Mouse (Mus musculus): ENCODE data around the gene Tagln2. TPM values are rescaled to one million over a fixed set of nuclear protein-coding genes. Genes with fewer than 3 reads are reported as not detected.

Gene Tagln2
- polyA plus RNA-seq, 1 experiment from 2014 or later = 609 TPM

- peak; percentile 34 for ATAC-seq
- no peaks in the 10 kb centered on the region for H3K27me3 ChIP-seq
- ChIA-PET CTCF (interaction anchor here (1.0 to 2.0 kb wide), 5 partner anchors 10 to 94 kb away, joined by 3 to 8 read pairs (median 4); partner anchors contain the start of gene Cfap45), POLR2A (interaction anchor here (0.6 kb wide), 1 partner anchor 638 kb away, joined by 3 read pairs; no protein-coding TSS in a partner anchor)
- in situ Hi-C loops (cut with MboI; ENCODE audit: low pct_unique_long_range_greater_than_20kb) = loop anchor here (10.0 to 25.0 kb wide), 2 partner anchors 188 to 365 kb away; partner anchors contain the start of genes Dcaf8 and Pex19
- TF ChIP-seq CTCF (IDR thresholded peaks at IDR 0.05) = no peak
- no peak for DNase-seq (ENCODE audit: low read depth, low spot score)
Measured at GRCm38 (mm10) chr1:172502145-172503110, 2.6 kb downstream of the Tagln2 start.

GRCm38 (mm10) chr1:172503111-172503997, 3.5 kb downstream of the Tagln2 start:
- DNase-seq (ENCODE audit: low read depth, low spot score) (peak; percentile 72), ATAC-seq (no peak)
- TF ChIP-seq CTCF (IDR thresholded peaks at IDR 0.05) = no peak
- no peaks in the 10 kb centered on the region for H3K27me3 ChIP-seq
- POLR2A ChIA-PET = interaction anchor here (0.6 to 1.0 kb wide), 2 partner anchors 10 to 637 kb away, joined by 3 read pairs; no protein-coding TSS in a partner anchor
- CTCF ChIA-PET = interaction anchor here (0.7 to 2.0 kb wide), 5 partner anchors 11 to 95 kb away, joined by 3 to 7 read pairs (median 4); no protein-coding TSS in a partner anchor
- in situ Hi-C loops (cut with MboI; ENCODE audit: low pct_unique_long_range_greater_than_20kb) = loop anchor here (10.0 to 25.0 kb wide), 2 partner anchors 189 to 366 kb away; partner anchors contain the start of genes Dcaf8 and Pex19

GRCm38 (mm10) chr1:172504756-172505155, 4.9 kb downstream of the Tagln2 start:
- no peaks in the 10 kb centered on the region for H3K27me3 ChIP-seq
- POLR2A ChIA-PET = no interaction called here
- DNase-seq (ENCODE audit: low read depth, low spot score) = no peak
- in situ Hi-C loops (cut with MboI; ENCODE audit: low pct_unique_long_range_greater_than_20kb) = loop anchor here (10.0 to 25.0 kb wide), 2 partner anchors 190 to 367 kb away; partner anchors contain the start of genes Dcaf8 and Pex19
- no peak for TF ChIP-seq CTCF (IDR thresholded peaks at IDR 0.05)
- no peak for ATAC-seq
- CTCF ChIA-PET = interaction anchor here (0.9 to 2.0 kb wide), 4 partner anchors 14 to 24 kb away, joined by 3 to 7 read pairs (median 4); no protein-coding TSS in a partner anchor

GRCm38 (mm10) chr1:172507001-172507400, 7.2 kb downstream of the Tagln2 start:
- ChIA-PET CTCF (no interaction called here), POLR2A (no interaction called here)
- DNase-seq (ENCODE audit: low read depth, low spot score) = no peak
- no peak for ATAC-seq
- no peaks in the 10 kb centered on the region for H3K27me3 ChIP-seq
- in situ Hi-C loops (cut with MboI; ENCODE audit: low pct_unique_long_range_greater_than_20kb) = loop anchor here (10.0 to 25.0 kb wide), 2 partner anchors 192 to 370 kb away; partner anchors contain the start of genes Dcaf8 and Pex19
- no peak for TF ChIP-seq CTCF (IDR thresholded peaks at IDR 0.05)

- ChIA-PET CTCF (no interaction called here), POLR2A (no interaction called here)
- ATAC-seq (no peak), DNase-seq (ENCODE audit: low read depth, low spot score) (no peak)
- no peak for TF ChIP-seq CTCF (IDR thresholded peaks at IDR 0.05)
- H3K27me3 ChIP-seq = no peaks in the 10 kb centered on the region
- in situ Hi-C loops (cut with MboI; ENCODE audit: low pct_unique_long_range_greater_than_20kb) = loop anchor here (10.0 to 25.0 kb wide), 2 partner anchors 193 to 370 kb away; partner anchors contain the start of genes Dcaf8 and Pex19
Measured at GRCm38 (mm10) chr1:172507701-172508100, 7.9 kb downstream of the Tagln2 start.

- POLR2A ChIA-PET = no interaction called here
- no peak for TF ChIP-seq CTCF (IDR thresholded peaks at IDR 0.05)
- ATAC-seq (no peak), DNase-seq (ENCODE audit: low read depth, low spot score) (no peak)
- CTCF ChIA-PET = no interaction called here
- in situ Hi-C loops (cut with MboI; ENCODE audit: low pct_unique_long_range_greater_than_20kb) = loop anchor here (10.0 to 25.0 kb wide), 2 partner anchors 193 to 371 kb away; partner anchors contain the start of genes Dcaf8 and Pex19
- H3K27me3 ChIP-seq = no peaks in the 10 kb centered on the region
Measured at GRCm38 (mm10) chr1:172508172-172508571, 8.3 kb downstream of the Tagln2 start.

GRCm38 (mm10) chr1:172509235-172509634, 9.4 kb downstream of the Tagln2 start:
- ATAC-seq = no peak
- in situ Hi-C loops (cut with MboI; ENCODE audit: low pct_unique_long_range_greater_than_20kb) = loop anchor here (10.0 to 25.0 kb wide), 2 partner anchors 194 to 372 kb away; partner anchors contain the start of genes Dcaf8 and Pex19
- POLR2A ChIA-PET = interaction anchor here (0.9 kb wide), 2 partner anchors 17 to 20 kb away, joined by 3 read pairs; no protein-coding TSS in a partner anchor
- no peak for TF ChIP-seq CTCF (IDR thresholded peaks at IDR 0.05)
- DNase-seq (ENCODE audit: low read depth, low spot score) = no peak
- CTCF ChIA-PET = interaction anchor here (1.3 to 1.8 kb wide), 2 partner anchors 11 to 15 kb away, joined by 3 to 4 read pairs; partner anchors contain the start of gene Cfap45
- no peaks in the 10 kb centered on the region for H3K27me3 ChIP-seq

GRCm38 (mm10) chr1:172509983-172510382, 10.1 kb downstream of the Tagln2 start:
- no peak for DNase-seq (ENCODE audit: low read depth, low spot score)
- TF ChIP-seq CTCF (IDR thresholded peaks at IDR 0.05) = no peak
- H3K27me3 ChIP-seq = no peaks in the 10 kb centered on the region
- ATAC-seq = no peak
- CTCF ChIA-PET = interaction anchor here (1.0 to 1.8 kb wide), 4 partner anchors 11 to 101 kb away, joined by 3 to 4 read pairs (median 3); partner anchors contain the start of gene Cfap45
- in situ Hi-C loops (cut with MboI; ENCODE audit: low pct_unique_long_range_greater_than_20kb) = loop anchor here (10.0 to 25.0 kb wide), 2 partner anchors 195 to 373 kb away; partner anchors contain the start of genes Dcaf8 and Pex19
- POLR2A ChIA-PET = interaction anchor here (0.9 kb wide), 2 partner anchors 18 to 19 kb away, joined by 3 read pairs; no protein-coding TSS in a partner anchor

- ATAC-seq (no peak), DNase-seq (ENCODE audit: low read depth, low spot score) (no peak)
- no peak for TF ChIP-seq CTCF (IDR thresholded peaks at IDR 0.05)
- H3K27me3 ChIP-seq = no peaks in the 10 kb centered on the region
- ChIA-PET CTCF (interaction anchor here (1.0 to 1.8 kb wide), 3 partner anchors 10 to 102 kb away, joined by 3 to 4 read pairs (median 3); partner anchors contain the start of gene Cfap45), POLR2A (no interaction called here)
- in situ Hi-C loops (cut with MboI; ENCODE audit: low pct_unique_long_range_greater_than_20kb) = loop anchor here (25.0 kb wide), 1 partner anchor 373 kb away; the partner anchor contains the start of genes Dcaf8 and Pex19
Measured at GRCm38 (mm10) chr1:172510421-172510972, 10.7 kb downstream of the Tagln2 start.
